Mouse (Mus musculus) thymus, adult 18-20 months (tissue): ENCODE results near the gene Zfp451.

Source experiments
- DNase-seq, 2 experiments: peaks; one replicate each; pipeline ENCODE4 v3.0.0; 2022; ENCODE audit warnings: mixed read lengths in 2 of 2

The Zfp451 gene

DNA sequence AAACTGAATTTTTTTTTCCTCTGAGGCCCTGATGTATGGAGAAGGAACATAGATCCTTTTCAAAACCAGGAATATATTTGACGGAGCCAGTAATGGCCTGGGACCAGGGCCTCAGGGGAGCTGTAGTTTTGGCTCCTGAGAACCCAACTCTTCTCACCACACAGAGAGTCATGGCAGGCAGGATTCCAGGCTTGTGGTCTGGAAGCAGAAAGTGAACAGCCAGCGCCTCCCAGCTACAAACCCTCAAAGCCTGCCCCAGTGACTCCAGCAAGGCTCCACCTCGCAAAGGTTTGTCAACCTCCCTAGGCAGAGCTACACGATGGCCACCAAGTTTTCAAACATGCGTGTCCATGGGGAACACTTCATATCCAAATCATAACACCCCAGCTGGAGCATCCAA lies 102.4 kb downstream of the Zfp451 start:
- no peak for DNase-seq
